Mouse (Mus musculus) lung, postnatal 0 days (tissue): ENCODE measurements around the gene Sfr1.

Experiments
- CTCF ChIP-seq: IDR thresholded peaks from 2 replicates; pipeline ENCODE4 v1.5.1; 2016; ENCODE audit warnings: antibody characterized with exemption, mild to moderate bottlenecking
- EP300 ChIP-seq: IDR thresholded peaks from 2 replicates; pipeline ENCODE4 v1.6.1; 2016; ENCODE audit warnings: antibody characterized with exemption, mild to moderate bottlenecking, control low read depth

- TF ChIP-seq CTCF (no peak), EP300 (no peak)
These were observed 23.4 kb downstream of the Sfr1 start for GRCm38 (mm10) chr19:47754931-47755330.
